Mouse (Mus musculus): ENCODE measurements around the gene Erbb3. TPM values are rescaled to one million over a fixed set of nuclear protein-coding genes. Genes with fewer than 3 reads are reported as not detected.
"Not testable (repeated sequence)": the region's sequence is repeated elsewhere in the genome, so short reads cannot be mapped to it uniquely, and the experiment has no call there.

Erbb3 gene
- polyA plus RNA-seq, 1 experiment, result 39.4 TPM

DNA sequence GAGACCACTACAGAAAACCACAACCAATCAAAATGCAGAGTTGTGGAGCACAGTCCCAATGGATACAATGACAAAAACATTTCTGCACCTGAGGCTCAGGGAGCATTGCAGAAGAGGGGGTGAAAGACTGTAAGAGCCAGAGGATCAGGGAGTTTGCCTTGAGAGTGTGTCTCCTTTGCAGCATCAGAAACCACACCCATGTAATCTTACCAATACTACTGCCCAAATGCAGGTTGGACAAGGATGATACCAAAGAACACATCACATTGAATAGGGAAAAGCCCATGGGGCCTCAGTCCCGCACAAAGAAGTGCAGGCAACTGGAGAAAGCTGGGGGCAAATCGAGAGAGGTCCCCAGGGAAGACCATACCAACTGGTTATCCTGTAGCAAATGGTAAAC, 40.3 kb upstream of the Erbb3 start:
- H3K4me3 ChIP-seq (ENCODE audit: low read depth, low read length), result no peak overlapping the region
- H3K9ac ChIP-seq (ENCODE audit: low read depth, poor library complexity, severe bottlenecking), result no peak overlapping the region
- no peak for TF ChIP-seq EP300 (IDR thresholded peaks at IDR 0.05; ENCODE audit: insufficient read depth, low read depth, low read length)
- TF ChIP-seq CTCF (IDR thresholded peaks at IDR 0.05; ENCODE audit: low read depth, low read length), result no peak
- TF ChIP-seq POLR2A (IDR thresholded peaks at IDR 0.05; ENCODE audit: insufficient read depth, low read length), result no peak

DNA sequence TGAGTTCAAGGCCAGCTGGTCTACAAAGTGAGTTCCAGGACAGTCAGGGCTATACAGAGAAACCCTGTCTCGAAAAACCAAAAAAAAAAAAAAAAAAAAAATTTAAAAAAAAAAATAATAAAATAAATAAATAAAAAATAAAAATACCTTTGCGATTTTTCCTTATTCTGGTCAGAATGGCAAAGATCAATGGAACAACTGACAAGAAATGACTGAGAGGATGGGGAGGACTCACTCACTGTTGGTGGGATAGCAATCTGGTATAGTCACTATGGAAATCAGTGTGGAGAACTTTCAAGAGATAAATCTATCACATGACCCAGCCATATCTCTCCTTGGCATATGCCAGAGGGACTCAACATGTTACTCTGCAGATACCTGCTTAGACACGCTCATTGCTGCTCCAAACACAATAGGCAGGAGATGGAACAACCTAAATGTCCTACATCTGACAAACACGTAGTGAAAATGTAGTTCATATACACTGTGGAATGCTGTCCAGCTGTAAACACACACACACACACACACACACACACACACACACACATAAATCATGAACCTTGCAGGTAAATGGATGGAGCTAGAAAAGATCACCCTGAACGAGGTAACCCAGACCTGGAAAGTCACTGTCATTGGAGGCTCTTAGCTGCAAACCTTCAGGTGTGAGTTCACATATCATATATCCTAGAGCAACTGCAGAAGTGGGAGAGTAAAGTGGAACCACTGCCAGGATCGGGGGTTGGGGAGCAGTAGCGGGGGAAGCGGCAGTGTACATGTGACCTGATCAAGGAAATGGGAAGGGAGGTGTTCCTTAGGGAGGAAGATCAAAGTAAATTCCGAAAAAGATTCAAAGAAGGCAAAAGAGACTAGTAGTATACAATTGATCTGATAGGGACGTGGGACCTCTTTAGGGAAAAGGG, 38.2 kb upstream of the Erbb3 start:
- no peaks in the 10 kb centered on the region for H3K27me3 ChIP-seq (ENCODE audit: control insufficient read depth, insufficient read depth, low read length, poor library complexity, severe bottlenecking)
- H3K9me3 ChIP-seq (replicated peaks; ENCODE audit: control insufficient read depth, insufficient read depth, low read length, poor library complexity, severe bottlenecking), result no peaks in the 10 kb centered on the region

More for the DNA sequence above, 40.3 kb upstream of the Erbb3 start:
- H3K27ac ChIP-seq (ENCODE audit: insufficient read depth, low read length), result no peak overlapping the region
- no peaks in the 10 kb centered on the region for H3K9me3 ChIP-seq (replicated peaks; ENCODE audit: control insufficient read depth, insufficient read depth, low read length, poor library complexity, severe bottlenecking)
- H3K27me3 ChIP-seq (ENCODE audit: control insufficient read depth, insufficient read depth, low read length, poor library complexity, severe bottlenecking), result no peaks in the 10 kb centered on the region
- H3K4me1 ChIP-seq (ENCODE audit: control insufficient read depth, insufficient read depth, low read length), result peaks cover 11% of the 10 kb centered on the region
- peaks cover 11% of the 10 kb centered on the region for H3K36me3 ChIP-seq (ENCODE audit: control insufficient read depth, insufficient read depth, low read length, poor library complexity, severe bottlenecking)

GRCm38 (mm10) chr10:128626311-128627310, 37.2 kb upstream of the Erbb3 start, which contains the start of gene Rps26:
Gene Rps26, minus strand, starts transcription at chr10:128626747.
- Histone ChIP-seq H3K36me3 (ENCODE audit: control insufficient read depth, insufficient read depth, low read length, poor library complexity, severe bottlenecking) (peaks cover 23% of the 10 kb centered on the region), H3K27me3 (ENCODE audit: control insufficient read depth, insufficient read depth, low read length, poor library complexity, severe bottlenecking) (no peaks in the 10 kb centered on the region), H3K4me1 (ENCODE audit: control insufficient read depth, insufficient read depth, low read length) (no peaks in the 10 kb centered on the region), H3K4me3 (ENCODE audit: low read depth, low read length) (peak within 1 kb of the TSS; percentile 83), H3K9me3 (replicated peaks; ENCODE audit: control insufficient read depth, insufficient read depth, low read length, poor library complexity, severe bottlenecking) (no peaks in the 10 kb centered on the region), H3K27ac (ENCODE audit: insufficient read depth, low read length) (peak within 1 kb of the TSS; percentile 13), H3K9ac (ENCODE audit: low read depth, poor library complexity, severe bottlenecking) (peak within 1 kb of the TSS; percentile 98)
- TF ChIP-seq EP300 (IDR thresholded peaks at IDR 0.05; ENCODE audit: insufficient read depth, low read depth, low read length) (0 out of 2 replicates have a peak, but pooled peaks have one; percentile 9), POLR2A (IDR thresholded peaks at IDR 0.05; ENCODE audit: insufficient read depth, low read length) (peak; percentile 83), CTCF (IDR thresholded peaks at IDR 0.05; ENCODE audit: low read depth, low read length) (no peak)

More for the DNA sequence above, 38.2 kb upstream of the Erbb3 start:
- Histone ChIP-seq H3K27ac (ENCODE audit: insufficient read depth, low read length) (no peak overlapping the region), H3K4me1 (ENCODE audit: control insufficient read depth, insufficient read depth, low read length) (peaks cover 3% of the 10 kb centered on the region), H3K4me3 (ENCODE audit: low read depth, low read length) (no peak overlapping the region), H3K9ac (ENCODE audit: low read depth, poor library complexity, severe bottlenecking) (no peak overlapping the region), H3K36me3 (ENCODE audit: control insufficient read depth, insufficient read depth, low read length, poor library complexity, severe bottlenecking) (peaks cover 23% of the 10 kb centered on the region)
- TF ChIP-seq EP300 (IDR thresholded peaks at IDR 0.05; ENCODE audit: insufficient read depth, low read depth, low read length) (no peak), POLR2A (IDR thresholded peaks at IDR 0.05; ENCODE audit: insufficient read depth, low read length) (no peak), CTCF (IDR thresholded peaks at IDR 0.05; ENCODE audit: low read depth, low read length) (no peak)

DNA sequence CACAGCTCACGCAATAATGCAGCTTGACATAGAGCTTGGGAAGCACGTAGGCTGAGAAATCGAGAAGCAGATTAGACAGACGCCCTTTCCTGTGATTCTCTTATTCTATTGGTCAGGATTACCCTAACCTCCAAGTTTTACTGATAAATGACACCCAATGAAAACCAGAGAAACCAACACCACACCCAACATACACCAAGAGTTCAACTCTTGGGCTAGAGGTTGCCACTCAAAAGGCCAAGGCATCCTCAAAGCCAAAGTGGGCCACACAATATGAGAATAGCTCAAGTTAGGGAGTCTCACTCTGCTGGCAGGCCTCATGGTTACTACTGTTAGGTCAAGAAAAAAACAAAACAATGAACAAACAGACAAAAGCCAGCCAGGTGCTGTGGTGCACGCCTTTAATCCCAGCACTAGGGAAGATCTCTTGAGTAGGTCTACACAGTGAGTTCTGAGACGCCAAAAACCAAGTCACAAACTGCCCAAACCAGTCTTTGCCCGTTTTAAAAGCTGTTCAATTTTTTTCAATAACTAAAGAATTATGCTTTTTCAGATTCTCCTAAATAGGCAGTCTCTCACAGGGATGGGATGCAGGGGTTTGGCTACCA, 35.9 kb upstream of the Erbb3 start:
- Histone ChIP-seq H3K27ac (ENCODE audit: insufficient read depth, low read length) (peak overlapping the region; percentile 13), H3K4me1 (ENCODE audit: control insufficient read depth, insufficient read depth, low read length) (no peaks in the 10 kb centered on the region)
- TF ChIP-seq POLR2A (IDR thresholded peaks at IDR 0.05; ENCODE audit: insufficient read depth, low read length) (no peak), CTCF (IDR thresholded peaks at IDR 0.05; ENCODE audit: low read depth, low read length) (no peak), EP300 (IDR thresholded peaks at IDR 0.05; ENCODE audit: insufficient read depth, low read depth, low read length) (no peak)

DNA sequence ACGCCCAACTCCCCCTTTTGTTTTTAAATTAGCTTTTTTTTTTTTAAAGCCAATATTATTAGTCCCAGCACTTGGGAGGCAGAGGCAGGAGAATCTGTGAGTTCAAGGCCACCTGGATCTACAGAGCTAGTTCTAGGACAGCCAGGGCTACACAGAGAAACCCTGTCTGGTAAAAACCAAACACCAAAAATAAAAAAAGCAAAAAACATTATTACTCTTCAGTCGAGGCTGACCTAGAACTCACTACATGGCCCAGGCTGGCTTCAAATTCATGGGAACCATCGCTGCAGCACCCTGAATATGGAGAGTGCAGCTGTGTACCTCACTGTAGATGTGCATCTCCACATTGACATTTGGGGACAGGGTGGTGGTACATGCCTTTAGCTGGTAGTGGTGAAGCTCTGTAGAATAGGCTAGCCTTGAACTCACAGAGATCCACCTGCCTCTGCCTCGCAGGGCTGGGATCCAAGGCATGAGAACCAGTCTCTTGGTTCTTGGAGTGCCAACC, 33.7 kb upstream of the Erbb3 start:
- not testable (repeated sequence) for H3K9me3 ChIP-seq (replicated peaks; ENCODE audit: control insufficient read depth, insufficient read depth, low read length, poor library complexity, severe bottlenecking); H3K4me3 ChIP-seq (ENCODE audit: low read depth, low read length); H3K27me3 ChIP-seq (ENCODE audit: control insufficient read depth, insufficient read depth, low read length, poor library complexity, severe bottlenecking); H3K4me1 ChIP-seq (ENCODE audit: control insufficient read depth, insufficient read depth, low read length); H3K9ac ChIP-seq (ENCODE audit: low read depth, poor library complexity, severe bottlenecking)
- peaks cover 23% of the 10 kb centered on the region for H3K36me3 ChIP-seq (ENCODE audit: control insufficient read depth, insufficient read depth, low read length, poor library complexity, severe bottlenecking)
- 0 out of 2 replicates have a peak overlapping the region, but pooled peaks have one; percentile 12 for H3K27ac ChIP-seq (ENCODE audit: insufficient read depth, low read length)

More for the DNA sequence above, 35.9 kb upstream of the Erbb3 start:
- peak overlapping the region; percentile 98 for H3K9ac ChIP-seq (ENCODE audit: low read depth, poor library complexity, severe bottlenecking)
- H3K27me3 ChIP-seq (ENCODE audit: control insufficient read depth, insufficient read depth, low read length, poor library complexity, severe bottlenecking), result no peaks in the 10 kb centered on the region
- peak overlapping the region; percentile 83 for H3K4me3 ChIP-seq (ENCODE audit: low read depth, low read length)
- H3K36me3 ChIP-seq (ENCODE audit: control insufficient read depth, insufficient read depth, low read length, poor library complexity, severe bottlenecking), result peaks cover 23% of the 10 kb centered on the region
- H3K9me3 ChIP-seq (replicated peaks; ENCODE audit: control insufficient read depth, insufficient read depth, low read length, poor library complexity, severe bottlenecking), result no peaks in the 10 kb centered on the region

Data from ES-Bruce4 (cell line).